Mouse (Mus musculus) megakaryocyte, embryonic 14.5 days (primary cell): ENCODE results near the gene Gucd1.

Experiments used
- FLI1 ChIP-seq: IDR thresholded peaks from 2 replicates; pipeline ENCODE4 v1.6.1; 2012; ENCODE audit warnings: low read length, inconsistent platforms, mixed read lengths
- GATA1 ChIP-seq: IDR thresholded peaks from 3 replicates; pipeline ENCODE4 v1.6.1; 2012; ENCODE audit warnings: mixed read lengths, low read length, inconsistent platforms, borderline replicate concordance

DNA sequence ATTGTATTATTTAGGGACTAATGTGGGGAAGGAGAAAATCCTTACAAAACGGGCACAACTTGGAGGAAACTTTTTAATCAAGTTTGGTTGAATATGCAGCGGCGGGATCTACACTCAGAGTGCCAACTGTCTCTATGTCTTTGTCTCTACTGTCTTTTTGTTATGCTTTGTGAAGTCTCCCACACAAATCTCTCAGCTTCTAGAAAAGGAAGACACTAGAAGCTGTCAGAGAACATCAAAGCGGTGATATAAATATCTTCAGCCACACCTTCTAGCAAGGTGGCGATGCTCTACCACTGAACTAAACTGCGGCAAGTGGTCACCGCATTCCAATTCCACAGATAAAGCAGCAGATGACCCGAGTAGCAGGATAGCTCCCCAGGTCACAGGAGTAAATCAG is 111.9 kb downstream of the Gucd1 start:
- no peak for TF ChIP-seq GATA1
- no peak for TF ChIP-seq FLI1
